Mouse (Mus musculus) kidney, embryonic 14.5 days (tissue): ENCODE measurements at regions not wholly inside any gene's neighbourhood (a gene's known extent, or its start where the extent isn't known, plus 50 kb on each side); places are given as distances from the start of the nearest gene placed in this dataset.

ENCODE experiments used
- ATAC-seq: fragments of 200-750 bp; cut with Nextera tagmentation; 2 replicates; pipeline ENCODE4 v1.8.0; 2017; ENCODE audit warnings: moderate number of reproducible peaks, mild to moderate bottlenecking, moderate TSS enrichment, moderate library complexity; ENCODE audit not compliant: low FRiP score, low TSS enrichment
- H3K27ac ChIP-seq: fragments of 300-500 bp; sonication (generic); 2 replicates; pipeline ENCODE4 v1.5.1; 2014; ENCODE audit warnings: low read depth, mild to moderate bottlenecking, low read length, moderate library complexity, mixed read lengths
- H3K27me3 ChIP-seq: fragments of 300-500 bp; sonication (generic); 2 replicates; pipeline ENCODE4 v1.6.1; 2014; ENCODE audit warnings: mild to moderate bottlenecking, low read length; ENCODE audit not compliant: control insufficient read depth, insufficient read depth
- H3K36me3 ChIP-seq: fragments of 300-500 bp; sonication (generic); 2 replicates; pipeline ENCODE4 v1.6.1; 2014; ENCODE audit warnings: low read length, mixed read lengths; ENCODE audit not compliant: control insufficient read depth, insufficient read depth
- H3K4me1 ChIP-seq: fragments of 300-500 bp; sonication (generic); 2 replicates; pipeline ENCODE4 v1.6.1; 2014; ENCODE audit warnings: low read length, mixed read lengths; ENCODE audit not compliant: control insufficient read depth, insufficient read depth
- H3K4me2 ChIP-seq: fragments of 300-500 bp; sonication (generic); replicated peaks from 2 replicates; pipeline ENCODE4 v1.6.1; 2014; ENCODE audit warnings: low read depth, mild to moderate bottlenecking, low read length
- H3K4me3 ChIP-seq: fragments of 300-500 bp; sonication (generic); 2 replicates; pipeline ENCODE4 v1.5.1; 2014; ENCODE audit warnings: mild to moderate bottlenecking, low read length
- H3K9ac ChIP-seq: fragments of 300-500 bp; sonication (generic); 2 replicates; pipeline ENCODE4 v1.6.1; 2014; ENCODE audit warnings: low read depth, mild to moderate bottlenecking, low read length, moderate library complexity
- H3K9me3 ChIP-seq: fragments of 300-500 bp; sonication (generic); 2 replicates; pipeline ENCODE4 v1.6.1; 2016; ENCODE audit warnings: low read length; ENCODE audit not compliant: control insufficient read depth
- WGBS: fragments of 180-500 bp; shearing (Covaris S2); extraction: QIAGEN DNeasy Blood & Tissue Kit; methylation state at CpG from one replicate; pipeline ENCODE4 v1.1.7; 2014; 5-methylcytosine and 5-hydroxymethylcytosine counted together

DNA sequence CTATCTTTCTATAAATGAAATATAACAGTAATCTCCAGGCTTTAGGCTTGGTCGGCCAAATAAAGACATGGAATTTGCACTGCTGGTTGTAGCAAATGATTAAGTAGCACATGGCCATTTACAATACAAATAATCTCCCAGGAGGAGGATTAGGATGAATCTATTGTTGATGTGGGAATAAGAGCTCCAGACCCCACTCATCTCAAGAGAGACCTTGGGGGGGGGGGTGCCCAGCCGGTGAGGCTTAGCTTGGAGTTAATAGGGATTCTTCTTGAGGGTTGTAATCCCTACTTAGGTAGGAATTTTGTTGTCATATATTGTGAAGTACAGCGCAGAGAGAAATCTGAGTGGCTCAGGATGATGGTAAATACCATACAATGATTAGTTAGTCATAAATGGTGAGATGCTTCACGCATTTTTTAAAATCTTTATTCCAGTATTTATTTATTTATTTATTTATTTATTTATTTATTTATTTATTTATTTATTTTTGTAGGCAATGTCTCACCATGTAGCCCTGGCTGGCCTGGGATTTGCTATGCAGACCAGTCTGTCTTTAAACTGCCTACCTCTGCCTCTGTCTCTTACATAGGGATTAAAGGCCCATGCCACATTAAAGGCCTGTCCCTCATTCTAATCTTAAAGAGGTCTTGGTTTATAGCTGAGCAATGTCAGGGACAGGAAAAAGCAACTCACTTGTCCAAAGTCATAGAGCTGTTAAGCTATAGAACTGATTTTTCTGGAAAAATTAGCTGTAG is 175.7 kb upstream of the Sel1l start:
- Histone ChIP-seq H3K4me3 (no peak overlapping the region), H3K9me3 (no peaks in the 10 kb centered on the region), H3K4me2 (no peak overlapping the region), H3K27me3 (no peaks in the 10 kb centered on the region), H3K4me1 (no peaks in the 10 kb centered on the region), H3K27ac (no peak overlapping the region), H3K36me3 (no peaks in the 10 kb centered on the region), H3K9ac (no peak overlapping the region)
- WGBS = 86% methylated on average over 4 of the region's 4 CpGs
- no peak for ATAC-seq

DNA sequence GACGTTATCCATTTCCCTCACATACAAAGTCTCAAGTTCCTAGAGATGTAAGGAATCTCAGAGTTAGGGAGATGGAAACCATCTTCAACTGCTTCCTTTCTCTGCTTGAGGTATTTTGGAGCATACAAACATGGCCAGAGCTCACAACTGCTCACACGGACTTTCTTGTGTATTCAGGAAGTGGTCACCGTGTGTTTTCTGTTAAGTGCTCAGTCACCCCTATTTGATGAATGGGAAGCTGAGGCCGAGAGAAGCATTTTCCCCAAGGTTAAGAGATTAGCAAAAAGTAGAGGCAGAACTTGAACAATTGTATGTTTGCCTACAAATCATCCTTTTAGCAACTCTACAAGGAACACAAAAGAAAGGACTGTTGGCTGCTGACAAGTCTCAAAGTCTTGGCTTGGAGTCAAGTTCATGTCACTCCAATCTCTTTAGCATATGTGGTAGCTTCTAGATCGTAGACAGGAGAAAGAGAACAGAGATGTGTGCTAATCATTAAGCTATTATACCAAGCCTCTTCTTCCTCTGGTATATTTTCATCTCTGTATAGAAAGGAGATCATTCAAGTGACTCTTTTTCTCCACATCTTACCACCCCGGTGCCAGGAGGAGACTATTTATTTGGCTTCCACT is 170.8 kb upstream of the Sel1l start:
- Histone ChIP-seq H3K9me3 (no peaks in the 10 kb centered on the region), H3K9ac (no peak overlapping the region), H3K36me3 (no peaks in the 10 kb centered on the region), H3K4me1 (no peaks in the 10 kb centered on the region), H3K27ac (0 out of 2 replicates have a peak overlapping the region, but pooled peaks have one; percentile 8), H3K4me3 (no peak overlapping the region), H3K4me2 (no peak overlapping the region), H3K27me3 (no peaks in the 10 kb centered on the region)
- 44% methylated on average over 6 of the region's 6 CpGs for whole genome bisulfite sequencing
- ATAC-seq = no peak

DNA sequence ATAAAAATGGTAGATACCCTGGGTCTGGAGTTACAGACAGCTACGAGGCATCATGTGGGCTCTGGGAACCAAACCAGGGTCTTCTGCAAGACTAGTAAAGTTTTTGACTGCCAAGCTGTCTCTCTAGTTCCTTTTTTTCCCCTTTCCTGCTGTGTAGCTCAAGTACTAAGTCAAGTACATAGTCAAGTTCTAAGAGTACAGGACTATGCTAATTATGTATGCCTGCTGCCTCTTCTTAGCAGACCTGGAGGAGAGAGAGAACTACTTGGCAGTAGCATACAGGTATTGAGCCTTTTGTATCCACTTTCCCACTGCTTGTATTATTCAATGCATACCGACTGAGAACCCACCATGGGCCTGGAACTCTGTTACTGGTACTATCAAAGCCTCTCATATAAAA is 166.4 kb upstream of the Sel1l start:
- 89% methylated on average over 2 of the region's 2 CpGs for WGBS
- H3K4me2 ChIP-seq = no peak overlapping the region
- no peaks in the 10 kb centered on the region for H3K27me3 ChIP-seq
- no peaks in the 10 kb centered on the region for H3K9me3 ChIP-seq
- no peak overlapping the region for H3K9ac ChIP-seq
- H3K4me1 ChIP-seq = no peaks in the 10 kb centered on the region
- H3K27ac ChIP-seq = no peak overlapping the region
- no peaks in the 10 kb centered on the region for H3K36me3 ChIP-seq
- H3K4me3 ChIP-seq = no peak overlapping the region
- ATAC-seq = no peak

DNA sequence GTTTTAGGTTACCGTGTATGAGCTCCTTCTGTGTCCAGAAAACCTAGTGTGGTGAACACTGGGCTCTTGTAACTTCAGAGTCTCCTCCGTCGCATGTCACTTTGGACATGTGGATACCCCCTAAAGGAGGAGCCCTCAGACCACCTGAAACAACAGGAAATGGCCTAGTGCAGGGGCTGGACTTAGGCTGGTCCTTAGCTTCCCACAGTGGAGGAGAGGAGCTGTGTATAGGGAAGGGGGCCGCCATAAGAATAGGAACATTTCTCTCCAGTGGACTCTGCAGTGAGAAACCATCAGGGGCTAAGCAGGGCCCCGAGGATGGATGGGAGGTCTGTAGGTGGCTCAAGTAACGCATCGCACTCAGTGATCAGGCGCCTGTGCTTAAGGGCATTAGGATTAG is 165.0 kb upstream of the Sel1l start:
- no peak overlapping the region for H3K9ac ChIP-seq
- no peaks in the 10 kb centered on the region for H3K27me3 ChIP-seq
- H3K4me2 ChIP-seq = no peak overlapping the region
- peak; percentile 77; the same call in 1 of the 2 replicates for ATAC-seq
- H3K9me3 ChIP-seq = no peaks in the 10 kb centered on the region
- no peak overlapping the region for H3K27ac ChIP-seq
- H3K4me3 ChIP-seq = no peak overlapping the region
- WGBS = 46% methylated on average over 8 of the region's 8 CpGs
- H3K4me1 ChIP-seq = no peaks in the 10 kb centered on the region
- no peaks in the 10 kb centered on the region for H3K36me3 ChIP-seq

DNA sequence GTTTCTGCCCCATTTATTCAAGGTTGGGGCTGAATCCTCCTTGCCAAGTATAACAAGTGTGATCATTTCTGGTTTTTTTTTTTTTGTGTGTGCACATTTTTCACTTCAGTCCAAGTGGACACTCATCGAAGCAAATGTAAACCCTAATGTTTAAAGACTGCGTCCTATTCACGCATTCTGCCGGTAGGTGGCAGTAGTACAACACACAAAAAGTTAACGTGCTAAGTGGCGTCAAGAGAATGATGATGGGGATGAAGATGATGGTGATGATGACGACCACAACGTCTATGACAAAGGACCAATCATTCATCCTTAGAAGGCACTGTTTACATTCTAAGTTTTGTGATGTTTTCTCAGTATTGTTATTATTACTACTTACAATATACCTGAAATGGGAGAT is 164.3 kb upstream of the Sel1l start:
- ATAC-seq = no peak
- no peak overlapping the region for H3K27ac ChIP-seq
- H3K4me1 ChIP-seq = no peaks in the 10 kb centered on the region
- no peaks in the 10 kb centered on the region for H3K36me3 ChIP-seq
- no peak overlapping the region for H3K4me3 ChIP-seq
- H3K9ac ChIP-seq = no peak overlapping the region
- 7% methylated on average over 8 of the region's 8 CpGs for WGBS
- no peaks in the 10 kb centered on the region for H3K9me3 ChIP-seq
- no peak overlapping the region for H3K4me2 ChIP-seq
- no peaks in the 10 kb centered on the region for H3K27me3 ChIP-seq

GRCm38 (mm10) chr12:92004391-92005094 is 155.6 kb upstream of the Sel1l start:
- Histone ChIP-seq H3K27ac (no peak overlapping the region), H3K9ac (no peak overlapping the region), H3K4me2 (no peak overlapping the region), H3K9me3 (no peaks in the 10 kb centered on the region), H3K27me3 (no peaks in the 10 kb centered on the region), H3K4me1 (no peaks in the 10 kb centered on the region), H3K36me3 (no peaks in the 10 kb centered on the region), H3K4me3 (no peak overlapping the region)
- whole genome bisulfite sequencing = 43% methylated on average over 12 of the region's 12 CpGs
- ATAC-seq = peak; percentile 32; the same call in 1 of the 2 replicates

- Histone ChIP-seq H3K4me3 (no peak overlapping the region), H3K4me1 (no peaks in the 10 kb centered on the region), H3K27me3 (no peaks in the 10 kb centered on the region), H3K9ac (no peak overlapping the region), H3K36me3 (no peaks in the 10 kb centered on the region), H3K4me2 (no peak overlapping the region), H3K27ac (no peak overlapping the region), H3K9me3 (no peaks in the 10 kb centered on the region)
- WGBS = 76% methylated on average over 2 of the region's 2 CpGs
- no peak for ATAC-seq
Observed at GRCm38 (mm10) chr12:91999031-91999430, 150.1 kb upstream of the Sel1l start.

- Histone ChIP-seq H3K4me3 (no peak overlapping the region), H3K27ac (no peak overlapping the region), H3K9ac (no peak overlapping the region), H3K4me2 (no peak overlapping the region), H3K27me3 (no peaks in the 10 kb centered on the region), H3K9me3 (no peaks in the 10 kb centered on the region), H3K36me3 (no peaks in the 10 kb centered on the region), H3K4me1 (no peaks in the 10 kb centered on the region)
- 8% methylated on average over 1 of the region's 1 CpGs for WGBS
- no peak for ATAC-seq
Observed at GRCm38 (mm10) chr12:91997404-91997803, 148.4 kb upstream of the Sel1l start.

- 48% methylated on average over 2 of the region's 2 CpGs for WGBS
- H3K27ac ChIP-seq = no peak overlapping the region
Observed at GRCm38 (mm10) chr12:91995545-91995944, 146.6 kb upstream of the Sel1l start.

More at GRCm38 (mm10) chr12:91995545-91995944, 146.6 kb upstream of the Sel1l start:
- Histone ChIP-seq H3K4me2 (no peak overlapping the region), H3K9me3 (no peaks in the 10 kb centered on the region), H3K4me3 (no peak overlapping the region), H3K9ac (no peak overlapping the region), H3K36me3 (no peaks in the 10 kb centered on the region), H3K27me3 (no peaks in the 10 kb centered on the region), H3K4me1 (no peaks in the 10 kb centered on the region)
- ATAC-seq = no peak
